12 mouse cellular contexts compared by ENCODE assay signal in genomic region chr16:30792738-30793377, GRCm38 (mm10).
A peak's percentile ranks its signal among the peaks of the same experiment; 100 is the strongest.
DNase-seq lines count a peak whose midpoint lies in the region; ATAC-seq and TF ChIP-seq lines count a peak whose summit lies in the region.
"Had no signal": no experiment of that assay in that cellular context is flagged by ENCODE, and none has a peak within 500 bp of the region (broad histone marks: within the 10 kb centered on the region; RNA-seq: fewer than 3 reads in every experiment).

No protein-coding gene starts in this region.

- no peak; the same call in 1 of the 2 replicates for ATAC-seq in intestine, postnatal 0 days
- ATAC-seq in intestine, embryonic 15.5 days, result no peak

- no peaks in the 10 kb centered on the region for H3K9me3 ChIP-seq in intestine, postnatal 0 days (ENCODE audit: control insufficient read depth)
- H3K9me3 ChIP-seq in intestine, embryonic 15.5 days, result no peaks in the 10 kb centered on the region
- H3K9me3 ChIP-seq: liver, embryonic 13.5 days; midbrain, embryonic 12.5 days had no signal

- DNase-seq in cerebellum, postnatal 10 days, result peak; percentile 73 to 78
- DNase-seq in cerebellum, adult 11-12 months, result no peak
- DNase-seq in right cerebral cortex, postnatal 10 days (ENCODE audit: low spot score in 2 of 2), result peak; percentile 55 to 57
- no peak for DNase-seq in right cerebral cortex, postnatal 14 days
- DNase-seq in retina, postnatal 7 days (ENCODE audit: low read depth, low spot score), result peak; percentile 31
- DNase-seq in layer of hippocampus, postnatal 36 days, result no peak
- DNase-seq: gastrocnemius, postnatal 10 days; liver, embryonic 13.5 days; thymus, postnatal 25 days had no signal

- 57% methylated on average over 11 of the region's 11 CpGs for WGBS in intestine, postnatal 0 days
- WGBS in intestine, embryonic 15.5 days, result 72% methylated on average over 11 of the region's 11 CpGs

- no peak overlapping the region for H3K27ac ChIP-seq in intestine, postnatal 0 days (ENCODE audit: low read depth, low read length)
- no peak overlapping the region for H3K27ac ChIP-seq in intestine, embryonic 15.5 days
- H3K27ac ChIP-seq: liver, embryonic 13.5 days; midbrain, embryonic 12.5 days had no signal

- H3K4me3 ChIP-seq in intestine, postnatal 0 days (ENCODE audit: low read depth, low read length), result no peak overlapping the region
- H3K4me3 ChIP-seq in intestine, embryonic 15.5 days (replicated peaks), result no peak overlapping the region
- H3K4me3 ChIP-seq: liver, embryonic 13.5 days; midbrain, embryonic 12.5 days had no signal

- H3K36me3 ChIP-seq in intestine, postnatal 0 days (ENCODE audit: control insufficient read depth, insufficient read depth), result no peaks in the 10 kb centered on the region
- no peaks in the 10 kb centered on the region for H3K36me3 ChIP-seq in intestine, embryonic 15.5 days
- H3K36me3 ChIP-seq: liver, embryonic 13.5 days; midbrain, embryonic 12.5 days had no signal

- no peaks in the 10 kb centered on the region for H3K27me3 ChIP-seq in intestine, postnatal 0 days (replicated peaks; ENCODE audit: control insufficient read depth, insufficient read depth, low read length)
- no peaks in the 10 kb centered on the region for H3K27me3 ChIP-seq in intestine, embryonic 15.5 days (replicated peaks)
- H3K27me3 ChIP-seq: liver, embryonic 13.5 days; midbrain, embryonic 12.5 days had no signal

- no peak for TF ChIP-seq CTCF in intestine, postnatal 0 days (IDR thresholded peaks at IDR 0.05; ENCODE audit: low read depth)

- 0 out of 2 replicates have a peak overlapping the region, but pooled peaks have one; percentile 3 for H3K4me2 ChIP-seq in intestine, postnatal 0 days (replicated peaks; ENCODE audit: low read depth)
- H3K4me2 ChIP-seq in intestine, embryonic 15.5 days (replicated peaks), result no peak overlapping the region
- H3K4me2 ChIP-seq: liver, embryonic 13.5 days; midbrain, embryonic 12.5 days had no signal

- no peak overlapping the region for H3K9ac ChIP-seq in intestine, postnatal 0 days (ENCODE audit: low read depth, low read length)
- no peak overlapping the region for H3K9ac ChIP-seq in intestine, embryonic 15.5 days
- H3K9ac ChIP-seq: liver, embryonic 13.5 days; midbrain, embryonic 12.5 days had no signal

- peaks cover 15% of the 10 kb centered on the region for H3K4me1 ChIP-seq in intestine, postnatal 0 days (replicated peaks; ENCODE audit: control insufficient read depth, insufficient read depth, low read length)
- peaks cover 34% of the 10 kb centered on the region for H3K4me1 ChIP-seq in intestine, embryonic 15.5 days (replicated peaks)

Comparison
In these comparisons a context has a peak if more than half of its experiments do, and no peak if none do; other contexts are left out.
1. DNase-seq: peak in cerebellum, postnatal 10 days (2 of 2), right cerebral cortex, postnatal 10 days (2 of 2) and retina, postnatal 7 days (single experiment); none in cerebellum, adult 11-12 months (single experiment), right cerebral cortex, postnatal 14 days (single experiment) and layer of hippocampus, postnatal 36 days (0 of 2).